Mouse (Mus musculus): ENCODE measurements around the gene Slc38a4. TPM values are rescaled to one million over a fixed set of nuclear protein-coding genes. Genes with fewer than 3 reads are reported as not detected.

Slc38a4 gene
- polyA plus RNA-seq, 1 experiment from 2014 or later = 20.5 TPM

DNA sequence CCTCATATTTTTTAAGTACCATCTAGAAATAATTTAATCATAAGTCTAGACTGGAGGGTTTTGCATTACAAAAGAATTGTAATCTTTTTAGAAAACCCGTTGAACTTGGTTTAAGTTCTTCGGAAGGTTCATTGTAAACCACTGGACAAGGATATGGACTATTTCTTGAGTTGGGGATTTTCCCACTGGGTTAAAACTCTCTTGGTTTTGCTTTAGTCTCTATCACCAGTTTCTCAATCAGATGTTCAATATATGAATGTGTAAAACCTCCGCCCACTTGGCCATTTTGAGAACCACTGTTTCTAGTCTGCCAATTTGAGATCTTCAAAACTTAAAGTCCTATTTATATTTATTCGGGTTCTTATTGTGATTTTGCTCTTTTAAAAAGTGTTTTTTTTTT, 25.6 kb downstream of the Slc38a4 start:
- 84% methylated on average over 4 of the region's 4 CpGs for WGBS
- no peak overlapping the region for H3K9ac ChIP-seq (ENCODE audit: low read length)
- H3K4me1 ChIP-seq (replicated peaks; ENCODE audit: control insufficient read depth, insufficient read depth, low read length) = no peaks in the 10 kb centered on the region
- no peak overlapping the region for H3K4me2 ChIP-seq (ENCODE audit: low read depth, low read length, severe bottlenecking)
- DNase-seq (ENCODE audit: low spot score) (no peak), ATAC-seq (replicated peaks; ENCODE audit: low FRiP score) (no peak)
- no peak overlapping the region for H3K27ac ChIP-seq (ENCODE audit: low read depth, low read length)
- no peak overlapping the region for H3K4me3 ChIP-seq (ENCODE audit: low read depth, low read length)
- H3K27me3 ChIP-seq (ENCODE audit: control insufficient read depth, insufficient read depth, low read length) = no peaks in the 10 kb centered on the region
- H3K9me3 ChIP-seq (ENCODE audit: control insufficient read depth, low read length) = no peaks in the 10 kb centered on the region
- no peaks in the 10 kb centered on the region for H3K36me3 ChIP-seq (ENCODE audit: control insufficient read depth, insufficient read depth, low read length)

DNA sequence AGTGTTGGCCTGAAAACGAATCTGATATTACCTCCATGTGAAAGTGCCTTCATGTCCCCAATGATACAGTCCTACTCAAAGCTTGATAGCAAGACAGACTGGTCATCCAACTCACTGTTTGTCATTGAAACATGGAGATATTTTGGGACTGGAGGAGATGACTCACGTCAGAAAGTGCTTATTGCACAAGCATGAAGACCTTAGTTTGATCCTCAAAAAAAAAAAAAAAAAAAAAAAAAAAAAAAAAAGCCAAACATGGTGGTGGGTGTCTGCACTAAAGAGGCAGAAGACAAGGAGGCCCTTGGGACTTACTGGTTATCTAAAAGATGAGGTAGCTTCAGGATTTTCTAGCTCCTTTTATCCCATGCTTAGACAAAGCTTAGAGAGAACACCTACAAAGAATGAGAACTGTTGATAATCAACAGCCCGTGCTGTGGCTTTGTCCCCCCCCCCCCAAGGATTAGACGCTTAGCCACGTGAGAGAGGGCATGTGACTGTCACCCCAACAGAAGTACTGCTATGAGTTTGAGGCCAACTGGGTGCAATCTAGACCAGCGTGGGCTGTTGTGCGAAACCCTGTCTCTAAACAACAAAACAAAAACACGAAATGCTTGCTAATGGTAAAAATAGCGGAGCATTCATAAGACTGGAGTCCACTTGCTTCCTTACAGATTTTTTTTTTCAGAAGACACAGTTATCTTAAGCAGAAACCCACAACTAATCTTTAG, 26.5 kb downstream of the Slc38a4 start:
- no peaks in the 10 kb centered on the region for H3K36me3 ChIP-seq (ENCODE audit: control insufficient read depth, insufficient read depth, low read length)
- no peak overlapping the region for H3K9ac ChIP-seq (ENCODE audit: low read length)
- WGBS = 77% methylated on average over 9 of the region's 9 CpGs
- no peaks in the 10 kb centered on the region for H3K27me3 ChIP-seq (ENCODE audit: control insufficient read depth, insufficient read depth, low read length)
- no peak overlapping the region for H3K4me2 ChIP-seq (ENCODE audit: low read depth, low read length, severe bottlenecking)
- ATAC-seq (replicated peaks; ENCODE audit: low FRiP score) (no peak), DNase-seq (ENCODE audit: low spot score) (no peak)
- no peaks in the 10 kb centered on the region for H3K9me3 ChIP-seq (ENCODE audit: control insufficient read depth, low read length)
- no peaks in the 10 kb centered on the region for H3K4me1 ChIP-seq (replicated peaks; ENCODE audit: control insufficient read depth, insufficient read depth, low read length)
- H3K4me3 ChIP-seq (ENCODE audit: low read depth, low read length) = no peak overlapping the region
- no peak overlapping the region for H3K27ac ChIP-seq (ENCODE audit: low read depth, low read length)

DNA sequence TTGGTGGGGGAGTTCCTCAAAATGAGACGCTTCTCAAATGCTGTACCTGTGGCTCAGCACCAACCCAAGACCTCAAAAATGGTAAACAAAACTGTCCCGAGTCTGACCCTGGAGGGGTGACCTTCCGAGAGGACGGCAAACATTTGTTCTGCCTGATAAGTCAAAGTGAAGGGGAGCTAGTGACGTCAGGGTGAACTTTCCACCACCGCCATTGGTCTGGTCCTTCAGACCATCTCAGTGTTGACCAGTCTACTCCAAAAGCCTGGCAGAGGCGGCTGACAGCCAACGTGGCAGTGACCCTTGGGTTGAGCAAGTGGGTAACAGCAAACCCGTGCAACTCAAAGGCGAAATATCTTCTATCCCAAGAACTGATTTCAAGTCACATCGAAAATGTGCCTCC, 27.1 kb downstream of the Slc38a4 start:
- H3K9ac ChIP-seq (ENCODE audit: low read length) = no peak overlapping the region
- H3K4me3 ChIP-seq (ENCODE audit: low read depth, low read length) = no peak overlapping the region
- no peaks in the 10 kb centered on the region for H3K4me1 ChIP-seq (replicated peaks; ENCODE audit: control insufficient read depth, insufficient read depth, low read length)
- H3K27me3 ChIP-seq (ENCODE audit: control insufficient read depth, insufficient read depth, low read length) = no peaks in the 10 kb centered on the region
- H3K36me3 ChIP-seq (ENCODE audit: control insufficient read depth, insufficient read depth, low read length) = no peaks in the 10 kb centered on the region
- DNase-seq (ENCODE audit: low spot score) (no peak), ATAC-seq (replicated peaks; ENCODE audit: low FRiP score) (no peak)
- H3K9me3 ChIP-seq (ENCODE audit: control insufficient read depth, low read length) = no peaks in the 10 kb centered on the region
- H3K4me2 ChIP-seq (ENCODE audit: low read depth, low read length, severe bottlenecking) = no peak overlapping the region
- 88% methylated on average over 11 of the region's 11 CpGs for WGBS
- no peak overlapping the region for H3K27ac ChIP-seq (ENCODE audit: low read depth, low read length)

DNA sequence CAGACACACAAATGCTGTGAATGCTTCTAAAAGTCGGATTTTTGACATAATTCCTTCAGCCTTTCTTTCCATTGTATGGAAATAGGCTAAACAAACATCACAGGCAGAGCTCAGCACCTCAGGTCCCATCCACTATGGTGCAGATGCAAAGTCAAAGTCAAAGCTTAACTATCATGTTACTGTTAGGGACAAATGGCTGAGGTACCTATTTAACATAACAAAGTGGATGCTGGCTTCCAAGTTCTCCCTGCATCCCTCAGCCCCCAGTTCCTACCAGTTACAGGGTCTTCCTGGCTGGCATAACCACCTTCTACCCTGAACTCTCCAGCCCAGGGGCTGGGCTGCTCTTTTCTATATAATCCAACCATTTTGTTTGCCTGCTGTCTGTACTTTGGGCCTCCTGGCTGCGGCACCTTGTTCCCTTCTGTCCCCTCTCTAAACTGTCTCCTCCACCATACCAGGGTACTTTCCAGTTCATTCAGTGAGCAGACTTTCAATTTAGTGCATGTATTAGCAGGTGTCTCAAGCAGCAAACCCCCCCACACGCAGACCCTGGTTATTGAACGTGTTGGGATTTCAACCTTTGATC, 27.6 kb downstream of the Slc38a4 start:
- no peak overlapping the region for H3K9ac ChIP-seq (ENCODE audit: low read length)
- no peak overlapping the region for H3K27ac ChIP-seq (ENCODE audit: low read depth, low read length)
- H3K4me2 ChIP-seq (ENCODE audit: low read depth, low read length, severe bottlenecking) = no peak overlapping the region
- no peaks in the 10 kb centered on the region for H3K36me3 ChIP-seq (ENCODE audit: control insufficient read depth, insufficient read depth, low read length)
- no peak overlapping the region for H3K4me3 ChIP-seq (ENCODE audit: low read depth, low read length)
- H3K9me3 ChIP-seq (ENCODE audit: control insufficient read depth, low read length) = no peaks in the 10 kb centered on the region
- ATAC-seq (replicated peaks; ENCODE audit: low FRiP score) (no peak), DNase-seq (ENCODE audit: low spot score) (no peak)
- no peaks in the 10 kb centered on the region for H3K4me1 ChIP-seq (replicated peaks; ENCODE audit: control insufficient read depth, insufficient read depth, low read length)
- WGBS = 60% methylated on average over 4 of the region's 4 CpGs
- no peaks in the 10 kb centered on the region for H3K27me3 ChIP-seq (ENCODE audit: control insufficient read depth, insufficient read depth, low read length)

DNA sequence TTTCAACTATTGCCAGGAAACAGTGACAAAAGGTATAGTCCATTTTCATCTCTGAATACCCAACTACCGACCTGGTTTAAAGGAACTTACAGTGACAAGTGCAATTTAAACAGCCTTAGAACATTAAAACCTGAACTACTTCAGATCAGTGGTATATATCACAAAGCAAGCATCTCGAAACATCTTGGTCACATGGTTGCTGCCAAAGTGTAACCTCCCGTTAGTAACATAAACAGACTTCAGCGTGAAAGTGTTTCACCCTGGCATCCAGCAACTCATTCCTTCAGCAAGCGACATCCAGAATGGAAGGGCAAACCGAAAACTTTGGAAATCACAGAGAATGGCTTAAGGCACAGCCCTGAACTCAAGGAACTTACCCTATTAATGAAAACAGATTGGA, 29.1 kb downstream of the Slc38a4 start:
- H3K4me2 ChIP-seq (ENCODE audit: low read depth, low read length, severe bottlenecking) = no peak overlapping the region
- no peaks in the 10 kb centered on the region for H3K27me3 ChIP-seq (ENCODE audit: control insufficient read depth, insufficient read depth, low read length)
- H3K4me3 ChIP-seq (ENCODE audit: low read depth, low read length) = no peak overlapping the region
- no peak overlapping the region for H3K9ac ChIP-seq (ENCODE audit: low read length)
- ATAC-seq (replicated peaks; ENCODE audit: low FRiP score) (no peak), DNase-seq (ENCODE audit: low spot score) (no peak)
- no peaks in the 10 kb centered on the region for H3K4me1 ChIP-seq (replicated peaks; ENCODE audit: control insufficient read depth, insufficient read depth, low read length)
- H3K9me3 ChIP-seq (ENCODE audit: control insufficient read depth, low read length) = no peaks in the 10 kb centered on the region
- no peak overlapping the region for H3K27ac ChIP-seq (ENCODE audit: low read depth, low read length)
- WGBS = 89% methylated on average over 6 of the region's 6 CpGs
- H3K36me3 ChIP-seq (ENCODE audit: control insufficient read depth, insufficient read depth, low read length) = no peaks in the 10 kb centered on the region

DNA sequence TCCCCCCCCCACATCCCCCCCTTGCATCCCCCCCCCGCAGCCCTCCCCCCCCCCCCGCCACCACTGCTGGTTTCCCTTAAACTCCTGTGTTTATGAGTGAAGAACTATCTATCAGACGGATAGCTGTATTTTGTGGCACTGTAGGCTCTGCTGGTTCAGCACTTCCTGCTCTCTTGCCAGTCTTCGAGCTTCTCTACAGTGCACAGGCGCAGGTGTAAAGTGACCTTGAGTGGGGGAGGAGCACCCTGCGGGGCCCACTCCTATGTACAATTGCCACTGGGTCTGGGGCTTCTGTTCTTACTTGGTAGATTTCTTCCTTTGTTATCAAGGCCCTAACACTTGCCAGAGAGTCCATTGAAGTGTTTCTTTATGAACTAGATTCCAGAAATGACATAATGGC, 33.0 kb downstream of the Slc38a4 start:
- H3K36me3 ChIP-seq (ENCODE audit: control insufficient read depth, insufficient read depth, low read length) = no peaks in the 10 kb centered on the region
- H3K27ac ChIP-seq (ENCODE audit: low read depth, low read length) = no peak overlapping the region
- no peak overlapping the region for H3K4me2 ChIP-seq (ENCODE audit: low read depth, low read length, severe bottlenecking)
- no peak overlapping the region for H3K4me3 ChIP-seq (ENCODE audit: low read depth, low read length)
- no peak overlapping the region for H3K9ac ChIP-seq (ENCODE audit: low read length)
- ATAC-seq (replicated peaks; ENCODE audit: low FRiP score) = no peak
- H3K27me3 ChIP-seq (ENCODE audit: control insufficient read depth, insufficient read depth, low read length) = no peaks in the 10 kb centered on the region
- H3K9me3 ChIP-seq (ENCODE audit: control insufficient read depth, low read length) = no peaks in the 10 kb centered on the region
- WGBS = 91% methylated on average over 4 of the region's 6 CpGs
- H3K4me1 ChIP-seq (replicated peaks; ENCODE audit: control insufficient read depth, insufficient read depth, low read length) = no peaks in the 10 kb centered on the region
- no peak for DNase-seq (ENCODE audit: low spot score)

DNA sequence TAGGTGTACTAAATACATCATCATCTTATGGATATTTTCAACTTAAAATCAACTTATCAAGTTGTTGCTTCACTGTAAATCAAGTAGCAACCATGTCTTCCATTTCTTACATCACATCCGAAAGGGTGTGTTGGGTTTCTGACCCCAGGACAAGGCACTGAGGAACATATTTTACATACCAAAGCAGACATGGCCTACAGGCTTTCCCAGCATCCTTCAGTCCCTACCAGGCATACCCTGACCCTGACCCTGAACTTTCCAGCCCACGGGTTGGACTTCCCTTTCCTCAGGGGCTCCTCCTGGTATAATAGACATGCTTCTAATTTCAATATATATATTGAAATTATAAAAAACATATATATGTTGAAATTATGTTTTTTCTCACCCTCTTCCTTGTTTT, 33.5 kb downstream of the Slc38a4 start:
- no peaks in the 10 kb centered on the region for H3K36me3 ChIP-seq (ENCODE audit: control insufficient read depth, insufficient read depth, low read length)
- no peak overlapping the region for H3K4me3 ChIP-seq (ENCODE audit: low read depth, low read length)
- H3K9me3 ChIP-seq (ENCODE audit: control insufficient read depth, low read length) = no peaks in the 10 kb centered on the region
- H3K27ac ChIP-seq (ENCODE audit: low read depth, low read length) = no peak overlapping the region
- H3K9ac ChIP-seq (ENCODE audit: low read length) = no peak overlapping the region
- ATAC-seq (replicated peaks; ENCODE audit: low FRiP score) = no peak
- 90% methylated on average over 2 of the region's 2 CpGs for WGBS
- H3K4me1 ChIP-seq (replicated peaks; ENCODE audit: control insufficient read depth, insufficient read depth, low read length) = no peaks in the 10 kb centered on the region
- no peak overlapping the region for H3K4me2 ChIP-seq (ENCODE audit: low read depth, low read length, severe bottlenecking)
- no peaks in the 10 kb centered on the region for H3K27me3 ChIP-seq (ENCODE audit: control insufficient read depth, insufficient read depth, low read length)
- no peak for DNase-seq (ENCODE audit: low spot score)

DNA sequence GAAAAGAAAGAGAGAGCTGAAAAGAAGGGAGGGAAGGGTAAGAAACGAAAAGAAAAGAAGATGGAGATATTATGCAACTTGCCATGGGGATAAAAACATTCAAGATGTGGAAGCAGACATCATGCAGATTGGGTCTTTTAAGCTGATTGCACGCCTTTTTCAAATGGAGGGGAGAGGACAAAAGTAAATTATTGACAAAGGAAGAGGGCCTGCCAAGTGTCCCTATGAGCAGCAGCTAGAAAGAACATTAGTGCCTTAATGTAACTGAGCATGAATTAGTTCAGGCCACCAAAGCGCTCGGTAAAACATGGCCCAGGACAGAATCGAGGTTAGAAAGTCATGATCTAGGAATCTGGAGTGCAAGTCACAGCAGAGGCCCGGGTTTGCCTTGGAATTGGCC, 35.5 kb downstream of the Slc38a4 start:
- Histone ChIP-seq H3K9ac (ENCODE audit: low read length) (no peak overlapping the region), H3K36me3 (ENCODE audit: control insufficient read depth, insufficient read depth, low read length) (no peaks in the 10 kb centered on the region), H3K4me2 (ENCODE audit: low read depth, low read length, severe bottlenecking) (no peak overlapping the region), H3K9me3 (ENCODE audit: control insufficient read depth, low read length) (no peaks in the 10 kb centered on the region), H3K27ac (ENCODE audit: low read depth, low read length) (no peak overlapping the region), H3K4me3 (ENCODE audit: low read depth, low read length) (no peak overlapping the region), H3K4me1 (replicated peaks; ENCODE audit: control insufficient read depth, insufficient read depth, low read length) (no peaks in the 10 kb centered on the region), H3K27me3 (ENCODE audit: control insufficient read depth, insufficient read depth, low read length) (no peaks in the 10 kb centered on the region)
- DNase-seq (ENCODE audit: low spot score) (no peak), ATAC-seq (replicated peaks; ENCODE audit: low FRiP score) (no peak)
- WGBS = 87% methylated on average over 6 of the region's 6 CpGs

DNA sequence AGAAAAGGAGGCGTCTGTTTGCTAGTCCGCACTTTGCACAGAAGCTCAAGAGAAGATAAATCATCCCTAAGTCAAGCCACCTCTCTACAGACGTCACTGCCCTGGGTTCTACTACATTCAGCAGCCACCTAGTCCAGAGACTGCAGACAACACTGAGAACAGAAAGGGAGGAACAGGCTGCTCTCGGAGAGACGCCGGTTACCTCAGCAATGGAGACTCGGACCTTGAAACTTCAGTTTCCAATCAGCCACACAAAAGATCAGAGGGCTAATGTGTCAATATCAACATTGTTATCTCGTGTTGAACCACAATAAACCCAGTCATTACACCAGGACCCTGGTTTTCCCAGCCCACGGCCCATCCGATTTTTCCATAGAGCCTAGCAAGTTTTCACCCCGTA, 36.4 kb downstream of the Slc38a4 start:
- no peak overlapping the region for H3K4me2 ChIP-seq (ENCODE audit: low read depth, low read length, severe bottlenecking)
- H3K27ac ChIP-seq (ENCODE audit: low read depth, low read length) = no peak overlapping the region
- H3K4me3 ChIP-seq (ENCODE audit: low read depth, low read length) = no peak overlapping the region
- ATAC-seq (replicated peaks; ENCODE audit: low FRiP score) (no peak), DNase-seq (ENCODE audit: low spot score) (no peak)
- no peaks in the 10 kb centered on the region for H3K9me3 ChIP-seq (ENCODE audit: control insufficient read depth, low read length)
- H3K36me3 ChIP-seq (ENCODE audit: control insufficient read depth, insufficient read depth, low read length) = no peaks in the 10 kb centered on the region
- H3K9ac ChIP-seq (ENCODE audit: low read length) = no peak overlapping the region
- no peaks in the 10 kb centered on the region for H3K27me3 ChIP-seq (ENCODE audit: control insufficient read depth, insufficient read depth, low read length)
- H3K4me1 ChIP-seq (replicated peaks; ENCODE audit: control insufficient read depth, insufficient read depth, low read length) = no peaks in the 10 kb centered on the region
- 87% methylated on average over 11 of the region's 11 CpGs for WGBS
